Mouse (Mus musculus): ENCODE data around the gene Chrm2.
A peak's percentile ranks its signal among the peaks of the same experiment; 100 is the strongest.

Gene Chrm2

GRCm38 (mm10) chr6:36516508-36516907, 128.6 kb downstream of the Chrm2 start:
- DNase-seq (ENCODE audit: low read depth, low spot score), result no peak

GRCm38 (mm10) chr6:36517242-36517641, 129.4 kb downstream of the Chrm2 start:
- DNase-seq (ENCODE audit: low read depth, low spot score), result peak; percentile 40

DNA sequence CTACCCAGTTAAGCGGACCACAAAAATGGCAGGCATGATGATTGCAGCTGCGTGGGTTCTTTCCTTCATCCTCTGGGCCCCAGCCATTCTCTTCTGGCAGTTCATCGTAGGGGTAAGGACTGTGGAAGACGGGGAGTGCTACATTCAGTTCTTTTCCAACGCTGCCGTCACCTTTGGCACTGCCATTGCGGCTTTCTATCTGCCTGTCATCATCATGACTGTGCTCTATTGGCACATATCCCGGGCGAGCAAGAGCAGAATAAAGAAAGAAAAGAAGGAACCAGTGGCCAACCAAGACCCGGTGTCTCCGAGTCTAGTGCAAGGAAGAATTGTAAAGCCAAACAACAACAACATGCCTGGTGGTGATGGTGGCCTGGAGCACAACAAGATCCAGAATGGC, 135.7 kb downstream of the Chrm2 start:
- DNase-seq (ENCODE audit: low read depth, low spot score), result no peak

DNA sequence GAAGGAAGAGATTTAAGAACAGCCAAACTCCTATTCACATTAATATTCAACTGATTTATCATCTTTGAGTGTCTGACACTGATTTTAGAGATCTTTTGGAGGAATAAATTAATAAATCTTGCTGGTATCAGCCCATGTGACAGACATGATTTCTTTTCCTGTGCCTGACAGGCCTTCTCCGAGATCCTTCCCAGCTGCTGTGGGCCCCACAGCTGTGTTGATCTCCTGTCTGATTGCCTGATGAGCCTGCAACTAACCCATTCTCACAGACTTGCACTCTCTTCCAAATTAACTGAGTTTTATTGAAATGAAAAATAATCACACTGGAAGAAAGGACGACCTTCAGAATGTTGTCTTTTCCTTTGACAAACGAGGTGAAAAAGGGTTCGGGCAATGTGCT, 140.6 kb downstream of the Chrm2 start:
- no peak for DNase-seq (ENCODE audit: low read depth, low spot score)

DNA sequence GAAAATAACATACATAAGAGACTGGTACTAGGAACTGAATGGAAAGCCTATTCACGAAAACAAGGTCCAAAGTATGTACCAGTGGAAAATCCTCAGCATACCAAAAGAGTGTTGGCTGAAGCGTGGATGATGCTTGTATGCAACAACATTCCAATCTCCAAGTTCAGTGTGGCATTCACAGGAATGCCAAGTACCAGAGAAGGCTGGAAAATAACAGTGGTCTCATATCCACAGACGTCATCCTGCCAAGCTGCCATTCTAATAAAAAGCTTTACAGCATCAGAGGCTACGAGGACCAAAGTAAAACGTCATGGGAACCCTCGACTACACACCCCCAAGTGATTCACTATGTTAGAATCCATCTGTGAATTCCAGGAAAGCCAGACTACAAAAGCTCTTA, 153.4 kb downstream of the Chrm2 start:
- DNase-seq (ENCODE audit: low read depth, low spot score), result no peak

- no peak for DNase-seq (ENCODE audit: low read depth, low spot score)
These were observed 179.0 kb downstream of the Chrm2 start for GRCm38 (mm10) chr6:36566886-36567285.

Data from telencephalon, adult 2 months (tissue).